Mouse (Mus musculus) heart, embryonic 16.5 days (tissue): ENCODE results near the gene Phldb2. TPM values are rescaled to one million over a fixed set of nuclear protein-coding genes. Genes with fewer than 3 reads are reported as not detected.

Experiments used
- ATAC-seq: fragments of 200-750 bp; cut with Nextera tagmentation; replicated peaks from 2 replicates; pipeline ENCODE4 v1.8.0; 2017; ENCODE audit warnings: moderate number of reproducible peaks; ENCODE audit not compliant: insufficient read depth, low FRiP score; ENCODE audit errors: extremely low read depth
- H3K27ac ChIP-seq: fragments of 300-500 bp; sonication (generic); 2 replicates; pipeline ENCODE4 v1.5.1; 2014; ENCODE audit warnings: mild to moderate bottlenecking, low read length, control low read depth, moderate library complexity
- H3K27me3 ChIP-seq: fragments of 300-500 bp; sonication (generic); 2 replicates; pipeline ENCODE4 v1.6.1; 2014; ENCODE audit warnings: low read length, mixed read lengths; ENCODE audit not compliant: control insufficient read depth, insufficient read depth
- H3K36me3 ChIP-seq: fragments of 300-500 bp; sonication (generic); 2 replicates; pipeline ENCODE4 v1.6.1; 2014; ENCODE audit not compliant: control insufficient read depth, insufficient read depth
- H3K4me1 ChIP-seq: fragments of 300-500 bp; sonication (generic); 2 replicates; pipeline ENCODE4 v1.6.1; 2014; ENCODE audit warnings: low read length, mixed read lengths; ENCODE audit not compliant: control insufficient read depth, insufficient read depth
- H3K4me2 ChIP-seq: fragments of 300-500 bp; sonication (generic); 2 replicates; pipeline ENCODE4 v1.6.1; 2014; ENCODE audit warnings: low read depth, mild to moderate bottlenecking, control low read depth, low read length
- H3K4me3 ChIP-seq: fragments of 300-500 bp; sonication (generic); 2 replicates; pipeline ENCODE4 v1.5.1; 2014; ENCODE audit warnings: mild to moderate bottlenecking, control low read depth, low read length
- H3K9ac ChIP-seq: fragments of 300-500 bp; sonication (generic); 2 replicates; pipeline ENCODE4 v1.6.1; 2014; ENCODE audit warnings: low read length, control low read depth
- H3K9me3 ChIP-seq: fragments of 300-500 bp; sonication (generic); replicated peaks from 2 replicates; pipeline ENCODE4 v1.6.1; 2016; ENCODE audit warnings: low read length; ENCODE audit not compliant: control insufficient read depth
- WGBS: fragments of 180-500 bp; shearing (Covaris S2); extraction: QIAGEN DNeasy Blood & Tissue Kit; methylation state at CpG from one replicate; pipeline ENCODE4 v1.1.7; 2014; 5-methylcytosine and 5-hydroxymethylcytosine counted together
- polyA plus RNA-seq: library from polyadenylated mRNA; unstranded; fragments of >200 nt; fragmentation: Nextera tagmentation; extraction: Ambion mirVana; gene quantifications from 2 replicates; pipeline ENCODE4 v1.2.1, GENCODE M21; 2015

Phldb2 gene
- polyA plus RNA-seq, 1 experiment from 2014 or later: 38.3 TPM

GRCm38 (mm10) chr16:45976251-45976650 is 22.9 kb upstream of the Phldb2 start:
- Histone ChIP-seq H3K27me3 (no peaks in the 10 kb centered on the region), H3K4me2 (no peak overlapping the region), H3K27ac (no peak overlapping the region), H3K4me3 (no peak overlapping the region), H3K36me3 (no peaks in the 10 kb centered on the region), H3K9me3 (no peaks in the 10 kb centered on the region), H3K9ac (no peak overlapping the region), H3K4me1 (no peaks in the 10 kb centered on the region)
- ATAC-seq: no peak
- WGBS: 93% methylated on average over 1 of the region's 1 CpGs

GRCm38 (mm10) chr16:45973959-45974686 is 20.7 kb upstream of the Phldb2 start:
- Histone ChIP-seq H3K9ac (no peak overlapping the region), H3K4me1 (no peaks in the 10 kb centered on the region), H3K9me3 (no peaks in the 10 kb centered on the region), H3K4me3 (no peak overlapping the region), H3K27ac (no peak overlapping the region), H3K36me3 (no peaks in the 10 kb centered on the region), H3K4me2 (no peak overlapping the region), H3K27me3 (no peaks in the 10 kb centered on the region)
- peak; percentile 45; the same call in 1 of the 2 replicates for ATAC-seq
- 50% methylated on average over 9 of the region's 9 CpGs for WGBS

GRCm38 (mm10) chr16:45970187-45970586 is 16.8 kb upstream of the Phldb2 start:
- no peak overlapping the region for H3K4me3 ChIP-seq
- H3K9me3 ChIP-seq: no peaks in the 10 kb centered on the region
- H3K9ac ChIP-seq: no peak overlapping the region
- no peaks in the 10 kb centered on the region for H3K36me3 ChIP-seq
- WGBS: 88% methylated on average over 2 of the region's 2 CpGs
- no peak for ATAC-seq
- no peak overlapping the region for H3K4me2 ChIP-seq
- 0 out of 2 replicates have a peak, but pooled peaks cover 2% of the 10 kb centered on the region for H3K4me1 ChIP-seq
- H3K27ac ChIP-seq: no peak overlapping the region
- H3K27me3 ChIP-seq: no peaks in the 10 kb centered on the region

GRCm38 (mm10) chr16:45968716-45969115 is 15.3 kb upstream of the Phldb2 start:
- H3K4me1 ChIP-seq: 0 out of 2 replicates have a peak, but pooled peaks cover 2% of the 10 kb centered on the region
- 68% methylated on average over 5 of the region's 5 CpGs for WGBS
- H3K9me3 ChIP-seq: no peaks in the 10 kb centered on the region
- H3K9ac ChIP-seq: no peak overlapping the region
- H3K27ac ChIP-seq: no peak overlapping the region
- no peaks in the 10 kb centered on the region for H3K36me3 ChIP-seq
- ATAC-seq: no peak
- H3K4me2 ChIP-seq: no peak overlapping the region
- no peaks in the 10 kb centered on the region for H3K27me3 ChIP-seq
- H3K4me3 ChIP-seq: no peak overlapping the region

DNA sequence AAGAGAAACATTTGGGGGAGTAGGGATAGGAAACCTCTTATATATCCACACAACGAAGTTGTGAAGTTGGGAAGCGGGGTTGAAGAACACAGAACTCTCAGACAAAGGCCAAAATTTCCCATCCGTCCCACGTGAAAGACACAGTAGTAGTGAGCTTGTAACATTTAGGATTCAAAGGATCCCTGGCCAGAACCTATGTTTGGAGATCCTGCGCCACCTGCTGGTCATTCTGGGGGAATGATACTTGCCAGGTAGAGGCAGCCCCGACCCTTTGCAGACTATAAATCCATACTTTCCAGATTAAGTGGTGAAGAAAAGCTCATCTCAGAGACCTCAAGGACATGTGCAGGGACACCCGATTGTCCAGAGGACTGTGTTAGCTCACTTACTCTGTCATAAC is 14.1 kb upstream of the Phldb2 start:
- no peak overlapping the region for H3K9ac ChIP-seq
- H3K4me1 ChIP-seq: peaks cover 2% of the 10 kb centered on the region; the same call in 1 of the 2 replicates
- peak; percentile 74 for ATAC-seq
- no peaks in the 10 kb centered on the region for H3K27me3 ChIP-seq
- H3K27ac ChIP-seq: no peak overlapping the region
- H3K36me3 ChIP-seq: no peaks in the 10 kb centered on the region
- H3K4me2 ChIP-seq: 0 out of 2 replicates have a peak overlapping the region, but pooled peaks have one; percentile 16
- no peaks in the 10 kb centered on the region for H3K9me3 ChIP-seq
- 4% methylated on average over 7 of the region's 7 CpGs for WGBS
- H3K4me3 ChIP-seq: no peak overlapping the region

GRCm38 (mm10) chr16:45966604-45967003 is 13.2 kb upstream of the Phldb2 start:
- Histone ChIP-seq H3K9ac (no peak overlapping the region), H3K27me3 (no peaks in the 10 kb centered on the region), H3K9me3 (no peaks in the 10 kb centered on the region), H3K27ac (no peak overlapping the region), H3K4me2 (no peak overlapping the region), H3K36me3 (no peaks in the 10 kb centered on the region), H3K4me1 (peaks cover 2% of the 10 kb centered on the region; the same call in 1 of the 2 replicates), H3K4me3 (no peak overlapping the region)
- whole genome bisulfite sequencing: 62% methylated on average over 5 of the region's 5 CpGs
- no peak for ATAC-seq

DNA sequence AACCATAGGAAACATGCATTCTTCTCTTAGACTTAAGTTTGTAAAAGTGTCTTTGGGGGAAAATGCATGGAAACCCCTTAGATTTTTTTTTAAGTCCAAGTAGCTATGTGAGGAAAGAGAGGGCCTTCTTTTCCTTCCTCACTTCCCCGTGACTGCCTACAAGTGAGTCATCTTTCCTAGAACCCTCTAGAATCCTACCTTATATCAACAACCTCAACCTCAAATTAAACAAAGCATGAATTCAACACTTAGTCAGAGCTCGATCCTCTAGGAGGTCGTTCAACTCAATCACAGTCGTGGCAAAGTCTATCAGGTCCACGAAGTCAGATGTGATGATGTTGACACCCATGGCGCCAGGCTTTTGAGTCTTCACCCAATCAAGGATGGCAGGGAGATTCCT is 11.4 kb upstream of the Phldb2 start:
- no peak overlapping the region for H3K27ac ChIP-seq
- no peaks in the 10 kb centered on the region for H3K36me3 ChIP-seq
- H3K4me2 ChIP-seq: no peak overlapping the region
- no peaks in the 10 kb centered on the region for H3K9me3 ChIP-seq
- ATAC-seq: no peak
- H3K9ac ChIP-seq: no peak overlapping the region
- no peaks in the 10 kb centered on the region for H3K27me3 ChIP-seq
- no peak overlapping the region for H3K4me3 ChIP-seq
- peaks cover 2% of the 10 kb centered on the region; the same call in 1 of the 2 replicates for H3K4me1 ChIP-seq
- WGBS: 84% methylated on average over 6 of the region's 6 CpGs

GRCm38 (mm10) chr16:45963837-45964236 is 10.4 kb upstream of the Phldb2 start:
- Histone ChIP-seq H3K9ac (no peak overlapping the region), H3K4me2 (no peak overlapping the region), H3K27ac (no peak overlapping the region), H3K36me3 (no peaks in the 10 kb centered on the region), H3K4me1 (peaks cover 2% of the 10 kb centered on the region; the same call in 1 of the 2 replicates), H3K4me3 (no peak overlapping the region), H3K9me3 (no peaks in the 10 kb centered on the region), H3K27me3 (no peaks in the 10 kb centered on the region)
- ATAC-seq: 0 out of 2 replicates have a peak, but pooled peaks have one; percentile 14
- 72% methylated on average over 8 of the region's 8 CpGs for WGBS

GRCm38 (mm10) chr16:45963088-45963487 is 9.7 kb upstream of the Phldb2 start:
- Histone ChIP-seq H3K4me2 (no peak overlapping the region), H3K4me1 (peaks cover 2% of the 10 kb centered on the region; the same call in 1 of the 2 replicates), H3K27ac (0 out of 2 replicates have a peak overlapping the region, but pooled peaks have one; percentile 24), H3K27me3 (no peaks in the 10 kb centered on the region), H3K4me3 (no peak overlapping the region), H3K9ac (no peak overlapping the region), H3K9me3 (no peaks in the 10 kb centered on the region), H3K36me3 (no peaks in the 10 kb centered on the region)
- WGBS: 35% methylated on average over 5 of the region's 5 CpGs
- ATAC-seq: no peak
